In genomic region chr7:27688246-27688788, GRCm38 (mm10) we compare ENCODE assay signal across 7 mouse cellular contexts. TPM values are rescaled to one million over a fixed set of nuclear protein-coding genes. Genes with fewer than 3 reads are reported as not detected.
DNase-seq lines count a peak whose midpoint lies in the region; ATAC-seq and TF ChIP-seq lines count a peak whose summit lies in the region.

No protein-coding gene starts in this region.

- H3K4me1 ChIP-seq in thymus, adult 2 months (replicated peaks; ENCODE audit: control insufficient read depth, insufficient read depth, low read length), result peaks cover 7% of the 10 kb centered on the region
- H3K4me1 ChIP-seq in forebrain, embryonic 11.5 days (replicated peaks; ENCODE audit: control insufficient read depth, insufficient read depth, low read length), result 0 out of 2 replicates have a peak, but pooled peaks cover 2% of the 10 kb centered on the region
- H3K4me1 ChIP-seq in limb, embryonic 15.5 days, result peaks cover 11% of the 10 kb centered on the region
- H3K4me1 ChIP-seq in stomach, embryonic 16.5 days (ENCODE audit: control insufficient read depth, insufficient read depth, low read length), result peaks cover 10% of the 10 kb centered on the region

- H3K4me3 ChIP-seq in thymus, adult 2 months (ENCODE audit: control insufficient read depth, insufficient read depth, low read length), result peak overlapping the region; percentile 13; the same call in 1 of the 2 replicates
- H3K4me3 ChIP-seq in forebrain, embryonic 11.5 days (ENCODE audit: low read depth, low read length), result peak overlapping the region; percentile 30
- peak overlapping the region; percentile 48 for H3K4me3 ChIP-seq in limb, embryonic 15.5 days
- H3K4me3 ChIP-seq in stomach, embryonic 16.5 days (replicated peaks; ENCODE audit: low read length), result peak overlapping the region; percentile 64

- peak overlapping the region; percentile 58 for H3K9ac ChIP-seq in forebrain, embryonic 11.5 days (ENCODE audit: low read length)
- peak overlapping the region; percentile 37; the same call in 1 of the 2 replicates for H3K9ac ChIP-seq in limb, embryonic 15.5 days
- peak overlapping the region; percentile 78 for H3K9ac ChIP-seq in stomach, embryonic 16.5 days (ENCODE audit: low read length)

- no peak for ATAC-seq in forebrain, embryonic 11.5 days (replicated peaks; ENCODE audit: low FRiP score)
- ATAC-seq in limb, embryonic 15.5 days (ENCODE audit: insufficient number of reproducible peaks, low FRiP score, low TSS enrichment, low read depth), result no peak
- no peak for ATAC-seq in stomach, embryonic 16.5 days (ENCODE audit: insufficient read depth, low FRiP score)

- 21% methylated on average over 14 of the region's 14 CpGs for WGBS in thymus, adult 2 months
- WGBS in forebrain, embryonic 11.5 days, result 40% methylated on average over 14 of the region's 14 CpGs
- WGBS in limb, embryonic 15.5 days, result 35% methylated on average over 14 of the region's 14 CpGs
- 31% methylated on average over 14 of the region's 14 CpGs for WGBS in stomach, embryonic 16.5 days

- DNase-seq in thymus, adult 2 months, result no peak
- DNase-seq in thymus, adult 18-20 months, result no peak
- DNase-seq in forebrain, embryonic 11.5 days (ENCODE audit: low spot score), result no peak
- no peak for DNase-seq in right cerebral cortex, adult 18-20 months
- no peak for DNase-seq in kidney, adult 9 months

- H3K9me3 ChIP-seq in forebrain, embryonic 11.5 days (ENCODE audit: control insufficient read depth, low read length), result no peaks in the 10 kb centered on the region
- no peaks in the 10 kb centered on the region for H3K9me3 ChIP-seq in limb, embryonic 15.5 days
- no peaks in the 10 kb centered on the region for H3K9me3 ChIP-seq in stomach, embryonic 16.5 days (replicated peaks; ENCODE audit: control insufficient read depth, low read length)

- no peaks in the 10 kb centered on the region; the same call in 1 of the 2 replicates for H3K27me3 ChIP-seq in thymus, adult 2 months (ENCODE audit: control insufficient read depth, insufficient read depth, low read length)
- H3K27me3 ChIP-seq in forebrain, embryonic 11.5 days (ENCODE audit: control insufficient read depth, insufficient read depth, low read length), result no peaks in the 10 kb centered on the region
- no peaks in the 10 kb centered on the region for H3K27me3 ChIP-seq in limb, embryonic 15.5 days
- H3K27me3 ChIP-seq in stomach, embryonic 16.5 days (ENCODE audit: control insufficient read depth, insufficient read depth, low read length), result no peaks in the 10 kb centered on the region

- peak overlapping the region; percentile 53 for H3K4me2 ChIP-seq in forebrain, embryonic 11.5 days (ENCODE audit: low read depth, low read length, severe bottlenecking)
- peak overlapping the region; percentile 52 for H3K4me2 ChIP-seq in limb, embryonic 15.5 days
- peak overlapping the region; percentile 85 for H3K4me2 ChIP-seq in stomach, embryonic 16.5 days (ENCODE audit: low read depth, low read length)

- no peak for TF ChIP-seq CTCF in thymus, adult 2 months (IDR thresholded peaks at IDR 0.05; ENCODE audit: borderline replicate concordance, control insufficient read depth, extremely low read depth, insufficient read depth, low read length, poor library complexity)

- H3K36me3 ChIP-seq in thymus, adult 2 months (ENCODE audit: control insufficient read depth, insufficient read depth, low read length), result no peaks in the 10 kb centered on the region
- H3K36me3 ChIP-seq in forebrain, embryonic 11.5 days (ENCODE audit: control insufficient read depth, insufficient read depth, low read length), result no peaks in the 10 kb centered on the region
- H3K36me3 ChIP-seq in limb, embryonic 15.5 days, result no peaks in the 10 kb centered on the region
- no peaks in the 10 kb centered on the region for H3K36me3 ChIP-seq in stomach, embryonic 16.5 days (ENCODE audit: control insufficient read depth, insufficient read depth, low read length)

- peak overlapping the region; percentile 26 for H3K27ac ChIP-seq in thymus, adult 2 months (ENCODE audit: control insufficient read depth, insufficient read depth, low read length)
- 0 out of 2 replicates have a peak overlapping the region, but pooled peaks have one; percentile 1 for H3K27ac ChIP-seq in forebrain, embryonic 11.5 days (ENCODE audit: low read depth, low read length)
- peak overlapping the region; percentile 84 for H3K27ac ChIP-seq in limb, embryonic 15.5 days
- peak overlapping the region; percentile 81 for H3K27ac ChIP-seq in stomach, embryonic 16.5 days (ENCODE audit: low read length)

- no peak for TF ChIP-seq POLR2A in thymus, adult 2 months (IDR thresholded peaks at IDR 0.05; ENCODE audit: control insufficient read depth, extremely low read depth, insufficient read depth, low read length, poor library complexity)

RNA-seq across cellular contexts. Expression of gene Zfp607b, which starts 0.8 kb away (rescaled TPM):
- polyA plus RNA-seq in thymus, adult 2 months (2012; rRNA removed), result 0.77 and 0.92 TPM in 2 replicates
- polyA plus RNA-seq in forebrain, embryonic 11.5 days (2014; fragmentation: Nextera tagmentation; extraction: Ambion mirVana), result 7.8 and 10.3 TPM in 2 replicates
- 2.8 and 3.2 TPM in 2 replicates for polyA plus RNA-seq in limb, embryonic 15.5 days (2015; fragmentation: Nextera tagmentation; extraction: Ambion mirVana)
- polyA plus RNA-seq in stomach, embryonic 16.5 days (2015; fragmentation: Nextera tagmentation; extraction: Ambion mirVana), result 2.5 and 4.1 TPM in 2 replicates

RNA-seq across cellular contexts. Expression of gene Map3k10, which starts 13.9 kb away (rescaled TPM):
- polyA plus RNA-seq in thymus, adult 2 months (2012; rRNA removed), result 24.7 and 30.0 TPM in 2 replicates
- polyA plus RNA-seq in forebrain, embryonic 11.5 days (2014; fragmentation: Nextera tagmentation; extraction: Ambion mirVana), result 10.3 and 12.5 TPM in 2 replicates
- polyA plus RNA-seq in limb, embryonic 15.5 days (2015; fragmentation: Nextera tagmentation; extraction: Ambion mirVana), result 5.8 and 9.0 TPM in 2 replicates
- 2.7 and 4.1 TPM in 2 replicates for polyA plus RNA-seq in stomach, embryonic 16.5 days (2015; fragmentation: Nextera tagmentation; extraction: Ambion mirVana)

RNA-seq across cellular contexts. Expression of gene Ttc9b, which starts 34.6 kb away (rescaled TPM):
- 0.05 TPM in 1 of 2 replicates, not detected in the other for polyA plus RNA-seq in thymus, adult 2 months (2012; rRNA removed)
- 12.6 and 13.9 TPM in 2 replicates for polyA plus RNA-seq in forebrain, embryonic 11.5 days (2014; fragmentation: Nextera tagmentation; extraction: Ambion mirVana)
- polyA plus RNA-seq in limb, embryonic 15.5 days (2015; fragmentation: Nextera tagmentation; extraction: Ambion mirVana), result 0.20 TPM in 1 of 2 replicates, not detected in the other
- 0.94 and 1.3 TPM in 2 replicates for polyA plus RNA-seq in stomach, embryonic 16.5 days (2015; fragmentation: Nextera tagmentation; extraction: Ambion mirVana)

RNA-seq across cellular contexts. Expression of gene Zfp60, which starts 42.9 kb away (rescaled TPM):
- 2.5 and 2.6 TPM in 2 replicates for polyA plus RNA-seq in thymus, adult 2 months (2012; rRNA removed)
- 93.9 and 94.3 TPM in 2 replicates for polyA plus RNA-seq in forebrain, embryonic 11.5 days (2014; fragmentation: Nextera tagmentation; extraction: Ambion mirVana)
- 29.0 and 32.3 TPM in 2 replicates for polyA plus RNA-seq in limb, embryonic 15.5 days (2015; fragmentation: Nextera tagmentation; extraction: Ambion mirVana)
- 27.8 and 28.2 TPM in 2 replicates for polyA plus RNA-seq in stomach, embryonic 16.5 days (2015; fragmentation: Nextera tagmentation; extraction: Ambion mirVana)

Comparison
In these comparisons a context has a peak if more than half of its experiments do, and no peak if none do; other contexts are left out.
1. H3K27ac ChIP-seq: peak in every context shown above with its lines; median percentile 84 in limb, embryonic 15.5 days; 81 in stomach, embryonic 16.5 days; 26 in thymus, adult 2 months; 1 in forebrain, embryonic 11.5 days.
2. H3K4me3 ChIP-seq: peak in every context shown above with its lines; median percentile 64 in stomach, embryonic 16.5 days; 48 in limb, embryonic 15.5 days; 30 in forebrain, embryonic 11.5 days; 13 in thymus, adult 2 months.